Mouse (Mus musculus): Measurements from ENCODE around the gene 2310033P09Rik. TPM values are rescaled to one million over a fixed set of nuclear protein-coding genes. Genes with fewer than 3 reads are reported as not detected.

Gene 2310033P09Rik
- polyA plus RNA-seq, 1 experiment from 2014 or later: 34.1 TPM

DNA sequence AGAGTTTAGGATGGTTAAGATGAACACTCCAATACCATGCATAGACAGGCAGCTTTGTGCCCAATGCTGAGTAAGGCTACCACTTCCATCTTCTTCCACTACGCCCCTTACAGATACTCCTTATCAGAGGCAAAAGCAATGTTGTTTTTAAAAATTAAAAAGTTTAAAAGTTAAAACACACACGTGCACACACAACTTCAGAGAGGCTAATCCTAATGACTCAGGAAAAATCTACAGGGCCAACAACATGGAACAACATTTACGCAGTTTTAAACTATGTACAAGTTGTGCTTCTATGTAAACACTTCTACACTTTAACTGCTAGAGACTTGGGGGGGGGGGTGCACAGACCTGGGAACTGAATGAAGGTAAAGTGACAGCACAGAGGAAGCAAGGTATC lies 15.9 kb downstream of the 2310033P09Rik start:
- no peaks in the 10 kb centered on the region for H3K27me3 ChIP-seq
- no peak overlapping the region for H3K9ac ChIP-seq
- H3K27ac ChIP-seq: no peak overlapping the region
- WGBS: 94% methylated on average over 3 of the region's 3 CpGs
- H3K36me3 ChIP-seq: peaks cover 33% of the 10 kb centered on the region
- peaks cover 46% of the 10 kb centered on the region for H3K4me1 ChIP-seq
- ATAC-seq (ENCODE audit: low FRiP score, low read depth): no peak
- H3K4me3 ChIP-seq: no peak overlapping the region
- 0 out of 2 replicates have a peak overlapping the region, but pooled peaks have one; percentile 5 for H3K4me2 ChIP-seq (replicated peaks)
- H3K9me3 ChIP-seq: no peaks in the 10 kb centered on the region

DNA sequence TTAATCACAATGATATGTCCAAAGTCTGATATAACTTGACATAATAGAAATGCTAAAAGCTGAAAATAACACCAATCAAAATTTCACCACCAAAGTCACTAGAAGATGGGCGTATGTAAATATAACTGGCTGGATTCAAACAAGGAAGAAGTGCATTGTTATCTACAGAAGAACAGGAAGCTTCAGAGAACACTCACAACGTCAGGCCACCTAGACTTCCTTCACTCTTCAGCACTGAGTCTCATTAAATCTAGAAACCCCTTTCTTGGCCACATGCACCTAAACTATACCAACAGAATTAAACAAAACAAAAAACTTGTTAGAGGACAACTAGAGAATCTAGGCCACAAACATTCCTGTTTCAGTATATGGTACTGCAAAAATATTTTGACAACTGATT lies 16.3 kb downstream of the 2310033P09Rik start:
- Histone ChIP-seq H3K9ac (no peak overlapping the region), H3K27me3 (no peaks in the 10 kb centered on the region), H3K27ac (no peak overlapping the region), H3K4me3 (no peak overlapping the region), H3K9me3 (no peaks in the 10 kb centered on the region), H3K36me3 (peaks cover 29% of the 10 kb centered on the region), H3K4me2 (replicated peaks) (0 out of 2 replicates have a peak overlapping the region, but pooled peaks have one; percentile 5), H3K4me1 (peaks cover 46% of the 10 kb centered on the region)
- WGBS: 74% methylated on average over 2 of the region's 2 CpGs
- no peak for ATAC-seq (ENCODE audit: low FRiP score, low read depth)

DNA sequence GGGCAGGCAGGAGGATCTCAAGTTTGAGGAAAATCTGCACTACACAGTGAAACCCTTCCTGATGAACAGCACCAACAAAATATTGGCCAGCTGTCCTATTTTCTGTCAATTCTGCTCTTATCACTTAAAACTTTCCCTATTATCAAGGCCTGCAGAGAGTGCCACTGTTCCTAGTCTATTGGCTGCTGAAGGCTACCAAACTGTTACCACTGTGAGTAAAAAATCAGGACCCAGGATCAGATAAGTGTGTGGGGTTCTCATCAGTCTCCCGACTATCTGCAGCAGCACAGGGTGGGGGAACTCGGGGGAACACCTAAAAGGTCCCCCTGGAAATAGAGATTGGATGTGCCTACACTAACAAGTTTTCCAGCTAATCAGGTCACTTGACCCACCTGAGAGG lies 17.0 kb downstream of the 2310033P09Rik start:
- no peak for ATAC-seq (ENCODE audit: low FRiP score, low read depth)
- Histone ChIP-seq H3K9me3 (no peaks in the 10 kb centered on the region), H3K27me3 (no peaks in the 10 kb centered on the region), H3K9ac (peak overlapping the region; percentile 45), H3K4me2 (replicated peaks) (peak overlapping the region; percentile 94), H3K36me3 (peaks cover 24% of the 10 kb centered on the region), H3K4me1 (peaks cover 46% of the 10 kb centered on the region), H3K27ac (no peak overlapping the region), H3K4me3 (peak overlapping the region; percentile 100)
- WGBS: 78% methylated on average over 2 of the region's 2 CpGs

DNA sequence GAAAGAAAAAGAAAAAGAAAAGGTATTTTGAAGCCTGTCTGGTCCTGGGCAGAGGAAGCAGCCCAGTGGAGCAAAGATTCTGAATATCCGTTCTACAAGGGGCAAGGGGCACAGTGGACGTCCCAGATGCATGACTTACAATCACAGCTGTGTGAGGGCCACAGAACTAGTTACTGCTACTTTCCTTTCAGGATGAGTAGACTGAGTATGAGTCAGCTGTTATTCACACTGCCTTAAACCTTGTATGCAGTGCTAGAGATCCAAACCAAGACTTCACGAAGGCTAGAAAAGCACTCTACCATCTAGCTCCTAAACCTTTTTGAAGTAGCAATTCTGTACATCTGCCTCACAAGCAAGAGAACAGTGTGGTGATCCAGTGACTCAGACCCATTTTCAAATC lies 18.1 kb downstream of the 2310033P09Rik start:
- 56% methylated on average over 3 of the region's 3 CpGs for WGBS
- ATAC-seq (ENCODE audit: low FRiP score, low read depth): no peak
- Histone ChIP-seq H3K9me3 (no peaks in the 10 kb centered on the region), H3K4me2 (replicated peaks) (peak overlapping the region; percentile 94), H3K27ac (no peak overlapping the region), H3K9ac (peak overlapping the region; percentile 100), H3K4me3 (peak overlapping the region; percentile 100), H3K36me3 (peaks cover 16% of the 10 kb centered on the region), H3K4me1 (peaks cover 46% of the 10 kb centered on the region), H3K27me3 (no peaks in the 10 kb centered on the region)

DNA sequence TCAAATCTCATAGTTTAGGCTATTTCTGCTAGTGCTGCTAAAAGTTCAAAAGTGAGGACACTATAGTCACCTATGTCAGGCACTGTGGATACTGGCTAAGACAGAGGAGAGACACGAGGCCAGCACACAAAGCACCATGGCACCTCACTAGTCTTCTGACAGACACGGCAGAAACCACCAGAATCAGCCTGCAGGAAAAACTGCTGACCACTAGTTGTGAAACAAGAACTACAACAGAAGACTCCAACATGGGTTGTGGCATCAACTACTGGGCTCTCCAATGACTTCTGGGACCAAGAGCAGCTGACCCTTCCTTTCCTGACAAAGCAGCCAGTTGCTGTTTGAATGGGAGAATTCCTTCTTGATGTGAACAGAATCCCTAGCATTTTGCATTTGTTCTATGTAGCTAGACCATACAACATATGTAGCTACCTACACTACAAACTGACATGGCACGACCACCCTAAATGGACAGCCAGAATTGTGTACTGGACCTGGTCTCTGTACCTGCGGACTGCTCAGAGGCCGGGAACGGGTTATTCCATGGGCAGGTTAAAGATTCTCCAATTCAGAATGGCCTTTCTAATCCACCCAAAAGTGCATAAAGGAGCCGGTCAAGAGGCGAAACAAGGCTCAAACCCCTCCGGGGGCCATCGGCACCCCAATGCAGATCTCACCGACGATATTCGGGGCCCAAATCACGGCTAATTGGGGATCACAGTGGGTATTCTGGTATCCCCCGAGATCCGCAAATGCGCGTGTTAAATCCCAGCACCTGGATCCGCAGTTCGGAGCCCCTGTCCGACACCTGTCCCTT lies 18.9 kb downstream of the 2310033P09Rik start:
- H3K27me3 ChIP-seq: no peaks in the 10 kb centered on the region
- peak overlapping the region; percentile 100 for H3K4me3 ChIP-seq
- ATAC-seq (ENCODE audit: low FRiP score, low read depth): no peak
- peak overlapping the region; percentile 100 for H3K9ac ChIP-seq
- peaks cover 43% of the 10 kb centered on the region for H3K4me1 ChIP-seq
- peak overlapping the region; percentile 96; the same call in 1 of the 2 replicates for H3K27ac ChIP-seq
- H3K4me2 ChIP-seq (replicated peaks): peak overlapping the region; percentile 94
- 3% methylated on average over 21 of the region's 21 CpGs for WGBS
- no peaks in the 10 kb centered on the region for H3K9me3 ChIP-seq
- H3K36me3 ChIP-seq: peaks cover 16% of the 10 kb centered on the region

DNA sequence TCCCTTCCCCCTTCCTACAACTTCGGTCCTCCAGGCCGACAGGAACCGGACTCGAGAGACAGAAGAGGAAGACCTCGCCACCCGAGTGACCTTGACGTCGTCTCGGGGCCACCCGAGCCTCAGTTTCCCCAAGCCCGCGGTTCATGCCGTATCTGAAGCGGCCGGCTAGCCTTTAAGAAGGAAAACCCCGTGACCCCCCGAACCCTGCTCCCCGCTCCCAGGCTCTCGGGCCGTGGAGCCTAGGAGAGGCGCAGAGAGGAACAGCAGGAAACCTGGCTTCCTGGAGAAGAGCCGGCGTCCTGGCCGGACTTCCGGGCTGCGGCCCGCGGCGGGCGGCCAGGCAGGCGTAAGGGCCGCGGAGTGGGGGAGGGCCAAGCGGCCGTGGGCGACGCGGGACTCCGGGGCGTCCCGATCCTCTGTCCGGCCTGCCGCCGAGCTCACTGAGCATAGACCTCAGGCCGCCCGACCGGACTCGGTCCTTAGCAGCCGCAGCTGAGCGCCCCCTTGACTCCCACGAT lies 19.5 kb downstream of the 2310033P09Rik start:
- peak overlapping the region; percentile 100 for H3K4me3 ChIP-seq
- peaks cover 43% of the 10 kb centered on the region for H3K4me1 ChIP-seq
- H3K27ac ChIP-seq: peak overlapping the region; percentile 96
- H3K27me3 ChIP-seq: no peaks in the 10 kb centered on the region
- 1% methylated on average over 34 of the region's 51 CpGs for WGBS
- H3K9ac ChIP-seq: peak overlapping the region; percentile 100
- H3K4me2 ChIP-seq (replicated peaks): peak overlapping the region; percentile 94
- peaks cover 15% of the 10 kb centered on the region for H3K36me3 ChIP-seq
- no peaks in the 10 kb centered on the region for H3K9me3 ChIP-seq
- peak; percentile 85 for ATAC-seq (ENCODE audit: low FRiP score, low read depth)

DNA sequence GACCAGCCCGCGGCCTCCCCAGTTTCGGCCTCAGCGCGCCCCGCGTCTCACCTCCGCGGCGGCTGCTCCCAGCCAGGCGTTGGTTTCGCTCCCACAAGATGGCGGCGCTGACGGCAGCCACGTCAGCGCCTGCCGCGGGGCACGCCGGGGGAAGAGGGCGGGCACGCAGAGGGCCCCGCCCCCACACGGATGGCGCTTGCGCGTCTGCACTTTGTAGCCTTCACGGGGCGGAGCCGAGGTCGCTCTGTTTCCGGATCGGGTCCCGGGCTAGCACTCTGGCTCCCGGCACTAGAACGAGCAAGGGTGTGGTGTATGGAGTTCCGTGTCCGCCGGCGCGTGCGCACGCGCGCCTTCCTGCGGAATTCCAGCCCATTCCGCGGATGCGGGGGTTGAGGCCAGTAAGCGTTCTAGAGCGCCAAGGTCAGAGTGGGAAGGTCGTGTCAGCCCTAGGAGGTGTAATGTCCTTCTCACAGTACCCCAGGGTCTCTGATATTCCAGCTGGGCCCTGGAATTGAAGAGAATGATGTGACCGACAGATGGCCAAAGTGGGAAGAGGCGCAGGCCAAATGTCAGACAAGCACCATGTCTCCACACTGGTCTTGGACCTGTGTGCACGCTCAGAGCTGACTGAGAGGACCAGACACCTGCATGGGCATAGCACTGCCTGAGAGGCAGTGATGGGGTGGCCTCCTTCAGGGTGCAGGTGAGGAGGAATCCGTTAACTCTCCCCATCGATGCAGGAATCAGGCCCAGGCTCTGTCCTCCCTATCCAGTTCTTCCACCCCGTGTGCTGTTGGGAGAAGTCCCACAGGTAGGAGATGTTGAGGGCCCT lies 20.2 kb downstream of the 2310033P09Rik start, which contains the start of gene Arf1:
Gene Arf1 (minus strand): TSS at position 149 of the 832 bp plus-strand sequence.
- H3K9me3 ChIP-seq: no peaks in the 10 kb centered on the region
- H3K9ac ChIP-seq: peak within 1 kb of the TSS; percentile 100
- peak within 1 kb of the TSS; percentile 96 for H3K27ac ChIP-seq
- 5% methylated on average over 59 of the region's 59 CpGs for WGBS
- peaks cover 41% of the 10 kb centered on the region for H3K4me1 ChIP-seq
- H3K27me3 ChIP-seq: no peaks in the 10 kb centered on the region
- H3K4me2 ChIP-seq (replicated peaks): peak within 1 kb of the TSS; percentile 94
- H3K36me3 ChIP-seq: peaks cover 8% of the 10 kb centered on the region
- peak; percentile 95 for ATAC-seq (ENCODE audit: low FRiP score, low read depth)
- peak within 1 kb of the TSS; percentile 100 for H3K4me3 ChIP-seq

DNA sequence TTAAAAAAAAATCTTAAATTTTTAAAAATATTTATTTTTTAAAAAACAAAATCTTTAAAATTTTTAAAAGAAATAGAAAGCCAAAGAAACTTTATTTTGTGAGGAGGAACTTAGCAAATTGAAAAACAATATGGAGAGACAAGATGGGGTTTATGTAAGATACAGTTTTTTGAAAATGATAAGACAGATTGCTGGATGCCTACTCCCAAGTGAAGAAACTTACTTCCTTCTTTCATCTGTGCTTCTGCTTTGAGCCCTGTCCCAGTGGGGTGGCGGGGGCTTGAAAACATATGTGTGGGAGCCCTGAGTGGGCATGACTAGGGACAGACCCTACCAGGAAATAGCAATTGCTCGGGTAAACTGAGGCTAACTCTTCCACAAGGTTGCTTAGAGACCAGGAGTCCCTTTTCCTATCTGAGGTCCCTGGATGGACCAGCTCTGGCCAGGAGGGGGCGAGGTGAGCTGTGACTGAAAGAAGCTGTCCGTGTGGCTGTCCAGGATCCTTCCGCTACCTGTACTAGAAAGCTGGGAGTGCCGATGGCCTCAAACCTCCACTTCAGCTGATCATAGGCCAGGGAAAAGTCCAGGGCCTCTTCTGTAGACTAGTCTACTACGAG lies 22.1 kb downstream of the 2310033P09Rik start:
- 11% methylated on average over 7 of the region's 7 CpGs for WGBS
- H3K4me2 ChIP-seq (replicated peaks): no peak overlapping the region

DNA sequence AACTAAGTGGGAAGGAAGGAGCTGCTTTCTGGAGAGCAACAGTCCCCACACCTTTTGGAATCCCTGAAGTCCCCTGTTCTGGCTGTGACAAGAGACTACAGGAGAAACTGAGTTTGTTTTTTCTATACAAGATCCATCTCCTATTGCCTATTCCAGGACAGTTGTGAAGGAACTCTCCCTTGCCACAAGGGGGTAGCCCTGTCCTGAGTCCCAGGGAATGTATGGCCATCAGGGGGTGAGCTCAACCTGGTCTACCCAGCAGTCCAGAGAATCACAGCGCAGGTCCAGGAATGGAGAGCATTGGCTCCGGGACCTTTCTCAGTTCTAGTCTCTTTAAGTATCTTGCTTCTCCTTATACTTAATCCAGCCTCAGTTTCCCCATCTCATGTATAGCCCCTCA lies 24.7 kb downstream of the 2310033P09Rik start:
- no peak overlapping the region for H3K9ac ChIP-seq
- 43% methylated on average over 2 of the region's 2 CpGs for WGBS

More for the DNA sequence above, 22.1 kb downstream of the 2310033P09Rik start:
- ATAC-seq (ENCODE audit: low FRiP score, low read depth): no peak
- Histone ChIP-seq H3K4me1 (peaks cover 21% of the 10 kb centered on the region), H3K27ac (no peak overlapping the region), H3K27me3 (0 out of 2 replicates have a peak, but pooled peaks cover 3% of the 10 kb centered on the region), H3K9me3 (no peaks in the 10 kb centered on the region), H3K4me3 (no peak overlapping the region), H3K36me3 (no peaks in the 10 kb centered on the region), H3K9ac (no peak overlapping the region)

DNA sequence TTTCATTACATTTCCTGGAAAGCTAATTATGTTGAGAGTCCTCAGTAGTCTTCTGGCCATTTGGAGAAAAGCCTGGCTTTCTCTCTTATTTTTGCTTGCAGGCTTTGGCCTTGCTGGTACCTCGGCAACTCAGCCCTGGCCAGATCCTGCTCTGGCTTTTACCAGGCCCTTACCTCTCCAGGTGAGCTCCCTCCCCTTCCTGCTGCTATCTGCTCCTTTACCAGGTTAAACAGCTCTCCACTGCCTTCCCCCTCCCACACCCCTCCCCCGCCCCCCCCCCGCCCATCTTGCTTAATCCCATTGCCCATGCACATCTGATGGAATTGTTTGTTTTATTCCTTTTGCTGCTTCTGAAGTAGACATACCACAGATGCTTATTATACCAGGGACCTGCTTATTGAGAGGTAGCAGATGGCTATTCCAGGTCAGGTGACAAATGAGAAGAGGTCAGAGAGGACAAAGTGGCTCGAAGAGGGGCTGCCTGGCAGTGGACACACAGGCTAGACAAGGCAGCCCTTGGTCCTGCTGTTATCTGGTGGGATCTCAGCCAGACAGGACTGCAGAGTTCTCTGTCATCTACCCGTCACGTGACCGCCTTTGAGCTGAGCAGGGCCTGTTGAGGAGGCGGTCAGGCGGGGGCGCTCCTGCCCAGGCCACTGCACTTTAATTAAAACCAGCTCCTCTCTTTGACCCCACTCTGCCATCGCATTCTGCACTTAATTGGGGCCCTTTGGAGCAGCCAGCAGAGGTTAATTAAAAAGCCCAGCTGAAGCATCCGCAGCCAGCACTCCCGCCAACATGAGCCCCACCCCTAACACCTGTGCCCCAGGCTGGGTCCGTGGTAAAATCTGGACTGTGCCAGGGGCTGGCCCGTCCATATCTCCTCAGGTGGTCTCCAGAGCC lies 30.7 kb downstream of the 2310033P09Rik start:
- Histone ChIP-seq H3K4me2 (replicated peaks) (0 out of 2 replicates have a peak overlapping the region, but pooled peaks have one; percentile 0), H3K27me3 (peaks cover 35% of the 10 kb centered on the region), H3K9ac (no peak overlapping the region), H3K27ac (no peak overlapping the region), H3K4me3 (no peak overlapping the region), H3K36me3 (no peaks in the 10 kb centered on the region), H3K9me3 (no peaks in the 10 kb centered on the region), H3K4me1 (peaks cover 24% of the 10 kb centered on the region)
- ATAC-seq (ENCODE audit: low FRiP score, low read depth): 0 out of 2 replicates have a peak, but pooled peaks have one; percentile 48
- 1% methylated on average over 14 of the region's 15 CpGs for WGBS

More for the DNA sequence above, 24.7 kb downstream of the 2310033P09Rik start:
- Histone ChIP-seq H3K4me2 (replicated peaks) (no peak overlapping the region), H3K4me1 (peaks cover 8% of the 10 kb centered on the region), H3K4me3 (no peak overlapping the region), H3K27ac (no peak overlapping the region), H3K36me3 (no peaks in the 10 kb centered on the region), H3K27me3 (0 out of 2 replicates have a peak, but pooled peaks cover 3% of the 10 kb centered on the region), H3K9me3 (no peaks in the 10 kb centered on the region)
- ATAC-seq (ENCODE audit: low FRiP score, low read depth): no peak

DNA sequence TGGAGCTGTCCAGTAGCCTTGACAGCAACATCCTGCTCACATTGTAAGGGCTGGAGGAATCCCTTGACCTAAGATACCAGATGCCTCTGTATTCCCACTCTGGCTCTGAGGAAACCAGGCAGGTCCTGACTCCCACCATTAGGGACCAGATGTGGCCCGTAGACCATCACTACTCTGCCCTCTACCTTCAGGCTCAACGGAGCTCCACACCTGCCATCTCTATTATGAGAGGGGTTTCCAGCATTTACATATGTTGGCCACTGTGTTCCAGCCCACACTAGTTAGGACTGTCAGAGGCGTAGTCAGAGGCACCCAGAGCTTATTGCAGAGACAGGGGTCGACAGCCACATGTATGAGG lies 31.3 kb downstream of the 2310033P09Rik start:
- 0 out of 2 replicates have a peak overlapping the region, but pooled peaks have one; percentile 0 for H3K4me2 ChIP-seq (replicated peaks)

More for the DNA sequence above, 31.3 kb downstream of the 2310033P09Rik start:
- WGBS: 19% methylated on average over 4 of the region's 4 CpGs
- H3K36me3 ChIP-seq: no peaks in the 10 kb centered on the region
- no peak overlapping the region for H3K4me3 ChIP-seq
- H3K27ac ChIP-seq: no peak overlapping the region
- no peak for ATAC-seq (ENCODE audit: low FRiP score, low read depth)
- peaks cover 24% of the 10 kb centered on the region for H3K4me1 ChIP-seq
- H3K9ac ChIP-seq: no peak overlapping the region
- no peaks in the 10 kb centered on the region for H3K9me3 ChIP-seq
- H3K27me3 ChIP-seq: peaks cover 37% of the 10 kb centered on the region
